Comparison of ENCODE assay signal across 8 mouse cellular contexts in the genomic region with DNA sequence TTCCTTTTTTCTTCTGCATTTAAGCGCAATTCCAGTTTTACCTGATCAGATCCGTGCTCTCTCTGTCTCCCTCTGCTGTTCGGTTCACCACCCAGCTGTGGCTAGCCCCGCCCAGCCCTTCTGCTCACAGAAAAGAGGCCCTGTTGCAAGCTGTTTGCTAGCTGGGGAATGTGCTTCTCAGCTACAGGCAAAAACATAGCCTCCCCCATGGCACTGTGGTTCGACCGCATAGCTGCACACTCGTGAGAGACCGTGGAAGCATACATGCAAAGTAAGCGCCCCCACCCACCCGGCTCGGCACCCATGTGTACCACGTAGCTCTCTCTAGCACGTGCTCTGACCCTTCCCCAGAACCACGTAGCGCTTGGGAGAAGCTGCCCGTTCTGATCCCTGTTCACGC. TPM values are rescaled to one million over a fixed set of nuclear protein-coding genes. Genes with fewer than 3 reads are reported as not detected.
DNase-seq lines count a peak whose midpoint lies in the region; ATAC-seq and TF ChIP-seq lines count a peak whose summit lies in the region.

No protein-coding gene starts in this region.

- DNase-seq in MN1 (ENCODE audit: low spot score), result peak; percentile 56
- DNase-seq in c-Kit-positive CD71-positive TER-119-positive erythroid progenitor cells, embryonic 14.5 days (ENCODE audit: low spot score), result peak; percentile 87
- DNase-seq in forebrain, embryonic 10.5 days (ENCODE audit: extremely low spot score, low spot score), result peak; percentile 65
- peak; percentile 64 to 73 for DNase-seq in layer of hippocampus, adult 2 months (ENCODE audit: low spot score in 2 of 2)
- DNase-seq in lung, adult 18-20 months, result peak; percentile 76 to 83
- peak; percentile 78 for DNase-seq in thymus, postnatal 14 days

- no peaks in the 10 kb centered on the region for H3K27me3 ChIP-seq in forebrain, embryonic 10.5 days (ENCODE audit: poor library complexity, severe bottlenecking)
- H3K27me3 ChIP-seq in neural tube, embryonic 15.5 days (replicated peaks), result peaks cover 5% of the 10 kb centered on the region; the same call in 1 of the 2 replicates

- 53% methylated on average over 17 of the region's 17 CpGs for WGBS in forebrain, embryonic 10.5 days
- 46% methylated on average over 17 of the region's 17 CpGs for WGBS in neural tube, embryonic 15.5 days

- peak; percentile 92 for TF ChIP-seq CTCF in layer of hippocampus, adult 2 months (conservative IDR thresholded peaks at IDR 0.05)

- ATAC-seq in hematopoietic stem cell, adult 5-6 weeks (replicated peaks in 1 of 2; ENCODE audit: insufficient read depth in 1 of 2, low FRiP score in 2 of 2, low TSS enrichment in 1 of 2, low read depth in 1 of 2, poor library complexity in 2 of 2, severe bottlenecking in 2 of 2), result peak; percentile 48 to 63; a peak in 3 of 4 replicates
- peak; percentile 83 for ATAC-seq in neural tube, embryonic 15.5 days (ENCODE audit: low FRiP score)

- H3K9me3 ChIP-seq in forebrain, embryonic 10.5 days, result no peaks in the 10 kb centered on the region
- H3K9me3 ChIP-seq in neural tube, embryonic 15.5 days (replicated peaks), result no peaks in the 10 kb centered on the region

- no peaks in the 10 kb centered on the region for H3K36me3 ChIP-seq in forebrain, embryonic 10.5 days (replicated peaks)
- no peaks in the 10 kb centered on the region for H3K36me3 ChIP-seq in neural tube, embryonic 15.5 days

- peak overlapping the region; percentile 78 for H3K27ac ChIP-seq in forebrain, embryonic 10.5 days
- H3K27ac ChIP-seq in layer of hippocampus, adult 2 months, result peak overlapping the region; percentile 15; the same call in 1 of the 2 replicates
- no peak overlapping the region; the same call in 1 of the 2 replicates for H3K27ac ChIP-seq in neural tube, embryonic 15.5 days (replicated peaks)

- H3K4me2 ChIP-seq in neural tube, embryonic 15.5 days, result 0 out of 2 replicates have a peak overlapping the region, but pooled peaks have one; percentile 13

- no peak overlapping the region for H3K9ac ChIP-seq in neural tube, embryonic 15.5 days (replicated peaks)

- H3K4me3 ChIP-seq in forebrain, embryonic 10.5 days, result no peak overlapping the region
- no peak overlapping the region for H3K4me3 ChIP-seq in layer of hippocampus, adult 2 months
- no peak overlapping the region for H3K4me3 ChIP-seq in neural tube, embryonic 15.5 days (replicated peaks)

- peaks cover 42% of the 10 kb centered on the region for H3K4me1 ChIP-seq in forebrain, embryonic 10.5 days
- H3K4me1 ChIP-seq in neural tube, embryonic 15.5 days, result peaks cover 18% of the 10 kb centered on the region

RNA-seq across cellular contexts. Expression of gene Fam213b, which starts 8.9 kb away (rescaled TPM):
- polyA plus RNA-seq in forebrain, embryonic 10.5 days (2016; fragmentation: Nextera tagmentation; extraction: Ambion mirVana), result 36.1 and 36.3 TPM in 2 replicates
- 0.94 and 2.0 TPM in 2 replicates for total RNA-seq in hematopoietic stem cell, adult 5-6 weeks (2017)
- total RNA-seq in layer of hippocampus, adult 2 months (2021), result 10 to 100 TPM; 48.1 to 48.9 TPM
- polyA plus RNA-seq in neural tube, embryonic 15.5 days (2015; fragmentation: Nextera tagmentation; extraction: Ambion mirVana), result 68.2 and 79.2 TPM in 2 replicates

RNA-seq across cellular contexts. Expression of gene Tnfrsf14, which starts 20.5 kb away (rescaled TPM):
- polyA plus RNA-seq in forebrain, embryonic 10.5 days (2016; fragmentation: Nextera tagmentation; extraction: Ambion mirVana), result 0.68 and 0.93 TPM in 2 replicates
- total RNA-seq in hematopoietic stem cell, adult 5-6 weeks (2017), result 29.9 and 48.0 TPM in 2 replicates
- total RNA-seq in layer of hippocampus, adult 2 months (2021), result 1 to 10 TPM in 1 of 2 experiments, under 1 TPM in 1; 0.84 to 1.3 TPM
- 0.37 and 1.4 TPM in 2 replicates for polyA plus RNA-seq in neural tube, embryonic 15.5 days (2015; fragmentation: Nextera tagmentation; extraction: Ambion mirVana)

RNA-seq across cellular contexts. Expression of gene Mmel1, which starts 38.4 kb away (rescaled TPM):
- 0.09 and 0.14 TPM in 2 replicates for polyA plus RNA-seq in forebrain, embryonic 10.5 days (2016; fragmentation: Nextera tagmentation; extraction: Ambion mirVana)
- total RNA-seq in hematopoietic stem cell, adult 5-6 weeks (2017), result not detected in 2 replicates
- under 1 TPM; 0.29 to 0.44 TPM for total RNA-seq in layer of hippocampus, adult 2 months (2021)
- 0.75 and 0.84 TPM in 2 replicates for polyA plus RNA-seq in neural tube, embryonic 15.5 days (2015; fragmentation: Nextera tagmentation; extraction: Ambion mirVana)

RNA-seq across cellular contexts. Expression of gene Hes5, which starts 52.9 kb away (rescaled TPM):
- polyA plus RNA-seq in forebrain, embryonic 10.5 days (2016; fragmentation: Nextera tagmentation; extraction: Ambion mirVana), result 272 and 295 TPM in 2 replicates
- total RNA-seq in hematopoietic stem cell, adult 5-6 weeks (2017), result 1.4 TPM in 1 of 2 replicates, not detected in the other
- 10 to 100 TPM; 24.7 to 30.7 TPM for total RNA-seq in layer of hippocampus, adult 2 months (2021)
- 80.3 and 113 TPM in 2 replicates for polyA plus RNA-seq in neural tube, embryonic 15.5 days (2015; fragmentation: Nextera tagmentation; extraction: Ambion mirVana)

RNA-seq across cellular contexts. Expression of gene Pank4, which starts 56.1 kb away (rescaled TPM):
- polyA plus RNA-seq in forebrain, embryonic 10.5 days (2016; fragmentation: Nextera tagmentation; extraction: Ambion mirVana), result 46.8 and 51.8 TPM in 2 replicates
- 26.7 and 41.8 TPM in 2 replicates for total RNA-seq in hematopoietic stem cell, adult 5-6 weeks (2017)
- 10 to 100 TPM; 41.8 to 43.0 TPM for total RNA-seq in layer of hippocampus, adult 2 months (2021)
- polyA plus RNA-seq in neural tube, embryonic 15.5 days (2015; fragmentation: Nextera tagmentation; extraction: Ambion mirVana), result 37.4 and 40.6 TPM in 2 replicates

Comparison
In these comparisons a context has a peak if more than half of its experiments do, and no peak if none do; other contexts are left out.
1. RNA of gene Fam213b, which starts 8.9 kb away (total RNA-seq): 48.1 to 48.9 TPM in layer of hippocampus, adult 2 months; 0.94 to 2.0 TPM in hematopoietic stem cell, adult 5-6 weeks; every median in the first group is over 10 times any median in the second.
2. RNA of gene Tnfrsf14, which starts 20.5 kb away (total RNA-seq): 29.9 to 48.0 TPM in hematopoietic stem cell, adult 5-6 weeks; 0.84 to 1.3 TPM in layer of hippocampus, adult 2 months; every median in the first group is over 10 times any median in the second.
3. Peak in every context shown above with its lines, with median percentiles within 50 percentile points of each other: DNase-seq.